Mouse (Mus musculus): Measurements from ENCODE around the gene Nav2.
A peak's percentile ranks its signal among the peaks of the same experiment; 100 is the strongest.

GRCm38 (mm10) chr7:49272445-49273439 lies 364.2 kb downstream of the Nav2 start:
- no peak for TF ChIP-seq POLR2A (IDR thresholded peaks at IDR 0.05; ENCODE audit: borderline replicate concordance, insufficient read depth, low read length)
- peak; percentile 86 for TF ChIP-seq CTCF (IDR thresholded peaks at IDR 0.05; ENCODE audit: borderline replicate concordance, insufficient read depth, low read depth, low read length)

All from cerebellum, adult 2 months (tissue).